ENCODE assay signal across 29 mouse cellular contexts in the genomic region with DNA sequence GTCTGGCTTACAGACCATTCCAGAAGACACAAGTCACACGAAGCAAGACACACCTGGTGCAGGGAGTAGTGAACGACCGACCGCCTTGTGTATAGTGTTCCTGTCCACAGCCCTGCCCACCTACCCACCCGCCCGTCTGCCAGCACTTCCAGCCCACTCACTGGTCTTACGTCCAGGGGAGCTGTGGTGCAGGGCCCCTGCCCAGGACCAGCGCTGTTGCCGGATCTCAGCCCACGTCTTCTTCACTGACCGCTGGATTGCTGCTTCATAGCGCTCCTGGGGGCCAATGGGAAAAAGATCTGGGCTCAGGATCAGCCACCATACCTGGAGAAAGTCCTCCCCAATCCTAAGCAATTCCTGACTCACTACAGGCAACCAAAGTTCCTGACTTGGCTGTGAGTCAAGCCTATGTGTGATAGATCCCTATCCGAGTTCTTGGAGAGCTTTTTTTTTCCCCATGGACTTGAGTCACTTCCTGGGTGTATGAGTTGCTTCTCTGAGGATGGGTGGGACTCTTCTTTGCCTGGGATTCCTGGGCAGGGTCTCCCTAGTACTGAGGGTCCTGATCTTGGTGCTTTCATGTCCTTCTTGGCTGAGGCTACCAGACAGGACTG. TPM values are rescaled to one million over a fixed set of nuclear protein-coding genes. Genes with fewer than 3 reads are reported as not detected.
DNase-seq lines count a peak whose midpoint lies in the region; ATAC-seq and TF ChIP-seq lines count a peak whose summit lies in the region.
"Had no signal": no experiment of that assay in that cellular context is flagged by ENCODE, and none has a peak within 500 bp of the region (broad histone marks: within the 10 kb centered on the region; RNA-seq: fewer than 3 reads in every experiment).

No protein-coding gene starts in this region.

- intact Hi-C loops in gastrocnemius, adult 2 months (cut with DNase I): no loop called here
- intact Hi-C loops in left cerebral cortex, adult 2 months (cut with DNase I): no loop called here
- intact Hi-C loops in left cerebral cortex, postnatal 14 days (cut with DNase I): no loop called here

- DNase-seq in cerebellum, adult 11 months: peak; percentile 4
- no peak for DNase-seq in gastrocnemius, adult 2 months
- no peak for DNase-seq in gastrocnemius, adult 8-10 months (ENCODE audit: low spot score in 2 of 2)
- no peak for DNase-seq in left cerebral cortex, adult 2 months (ENCODE audit: extremely low spot score in 1 of 2, low spot score in 2 of 2)
- no peak for DNase-seq in left cerebral cortex, postnatal 14 days (ENCODE audit: low spot score in 2 of 2)
- peak; percentile 64 for DNase-seq in NIH3T3 (ENCODE audit: low read depth)
- no peak for DNase-seq in kidney, postnatal 14 days
- DNase-seq: adrenal gland, postnatal 14 days; embryo, embryonic 11 days; heart, postnatal 4 days; kidney, adult 11 months; retina, postnatal 1 day; right cerebral cortex, postnatal 14 days; thymus, adult 18-20 months; thymus, postnatal 25 days had no signal

- TF ChIP-seq CTCF in gastrocnemius, adult 2 months (IDR thresholded peaks at IDR 0.05): no peak
- TF ChIP-seq CTCF in left cerebral cortex, adult 2 months (IDR thresholded peaks at IDR 0.05): no peak

- H3K4me3 ChIP-seq in gastrocnemius, adult 2 months: no peak overlapping the region
- no peak overlapping the region for H3K4me3 ChIP-seq in left cerebral cortex, adult 2 months
- H3K4me3 ChIP-seq: embryonic facial prominence, embryonic 12.5 days; forebrain, embryonic 10.5 days; forebrain, embryonic 15.5 days; heart, embryonic 10.5 days; heart, embryonic 15.5 days; hindbrain, embryonic 13.5 days; limb, embryonic 12.5 days; lung, embryonic 15.5 days; midbrain, embryonic 10.5 days; neural tube, embryonic 15.5 days had no signal

- peak overlapping the region; percentile 94 for H3K27ac ChIP-seq in gastrocnemius, adult 2 months
- H3K27ac ChIP-seq in left cerebral cortex, adult 2 months: peak overlapping the region; percentile 4
- H3K27ac ChIP-seq: embryonic facial prominence, embryonic 12.5 days; forebrain, embryonic 10.5 days; forebrain, embryonic 15.5 days; hindbrain, embryonic 13.5 days; limb, embryonic 12.5 days; lung, embryonic 15.5 days; midbrain, embryonic 10.5 days; neural tube, embryonic 15.5 days; stomach, postnatal 0 days had no signal

- no peak for ATAC-seq in cerebellum, adult (ENCODE audit: insufficient number of reproducible peaks, low FRiP score, low TSS enrichment)
- ATAC-seq: forebrain, embryonic 15.5 days had no signal

RNA-seq across cellular contexts. Expression of gene Map7d1, which starts 16.2 kb away (rescaled TPM):
- 100 to 1,000 TPM; 177 to 199 TPM for total RNA-seq in gastrocnemius, adult 2 months (2021)
- total RNA-seq in gastrocnemius, adult 8-10 months (2022): 100 to 1,000 TPM; 138 to 195 (median 173) TPM
- 100 to 1,000 TPM; 281 TPM for total RNA-seq in left cerebral cortex, adult 2 months (2021)
- 100 to 1,000 TPM; 241 to 264 TPM for total RNA-seq in left cerebral cortex, postnatal 14 days (2021)

RNA-seq across cellular contexts. Expression of gene Trappc3, which starts 22.2 kb away (rescaled TPM):
- total RNA-seq in gastrocnemius, adult 2 months (2021): 10 to 100 TPM; 18.6 to 24.3 TPM
- total RNA-seq in gastrocnemius, adult 8-10 months (2022): 10 to 100 TPM; 19.7 to 23.2 (median 22.3) TPM
- total RNA-seq in left cerebral cortex, adult 2 months (2021): 10 to 100 TPM; 77.0 to 87.5 TPM
- total RNA-seq in left cerebral cortex, postnatal 14 days (2021): 10 to 100 TPM; 82.0 to 85.4 TPM

RNA-seq across cellular contexts. Expression of gene Thrap3, which starts 37.4 kb away (rescaled TPM):
- total RNA-seq in gastrocnemius, adult 2 months (2021): 100 to 1,000 TPM; 102 to 108 TPM
- total RNA-seq in gastrocnemius, adult 8-10 months (2022): 100 to 1,000 TPM in 3 of 4 experiments, 10 to 100 TPM in 1; 95.8 to 107 (median 105) TPM
- total RNA-seq in left cerebral cortex, adult 2 months (2021): 100 to 1,000 TPM; 149 to 158 TPM
- total RNA-seq in left cerebral cortex, postnatal 14 days (2021): 100 to 1,000 TPM; 129 to 147 TPM

RNA-seq across cellular contexts. Expression of gene Col8a2, which starts 46.6 kb away (rescaled TPM):
- 1 to 10 TPM in 1 of 2 experiments, under 1 TPM in 1; 0.74 to 6.0 TPM for total RNA-seq in gastrocnemius, adult 2 months (2021)
- 1 to 10 TPM in 2 of 4 experiments, under 1 TPM in 2; 0.46 to 1.6 (median 1.1) TPM for total RNA-seq in gastrocnemius, adult 8-10 months (2022)
- 1 to 10 TPM; 1.9 to 3.0 TPM for total RNA-seq in left cerebral cortex, adult 2 months (2021)
- 1 to 10 TPM; 2.9 to 3.4 TPM for total RNA-seq in left cerebral cortex, postnatal 14 days (2021)
- total RNA-seq: megakaryocyte progenitor cell, adult 5-6 weeks; MEL had no signal

Comparison
In these comparisons a context has a peak if more than half of its experiments do, and no peak if none do; other contexts are left out.
1. DNase-seq: peak in cerebellum, adult 11 months (single experiment) and NIH3T3 (single experiment); none in gastrocnemius, adult 2 months (single experiment), gastrocnemius, adult 8-10 months (0 of 2), left cerebral cortex, adult 2 months (0 of 2), left cerebral cortex, postnatal 14 days (0 of 2) and kidney, postnatal 14 days (single experiment).